Mouse (Mus musculus) brain, embryonic 18.5 days (tissue): ENCODE results near the gene Scpep1.
A peak's percentile ranks its signal among the peaks of the same experiment; 100 is the strongest.
"Not testable (repeated sequence)": the region's sequence is repeated elsewhere in the genome, so short reads cannot be mapped to it uniquely, and the experiment has no call there.

Source experiments
- DNase-seq: peaks from one replicate; pipeline ENCODE4 v3.0.0-alpha.2; 2012; ENCODE audit warnings: low read depth, low spot score

Scpep1 gene

GRCm38 (mm10) chr11:88926566-88926965 is 28.7 kb downstream of the Scpep1 start:
- DNase-seq = no peak

GRCm38 (mm10) chr11:88909388-88910036 is 45.8 kb downstream of the Scpep1 start:
- DNase-seq = no peak

- no peak for DNase-seq
Measured at GRCm38 (mm10) chr11:88908557-88909211, 46.6 kb downstream of the Scpep1 start.

- DNase-seq = no peak
Measured at GRCm38 (mm10) chr11:88907886-88908285, 47.4 kb downstream of the Scpep1 start.

GRCm38 (mm10) chr11:88905621-88906020 is 49.6 kb downstream of the Scpep1 start:
- no peak for DNase-seq

GRCm38 (mm10) chr11:88904080-88904479 is 51.2 kb downstream of the Scpep1 start:
- DNase-seq = no peak

GRCm38 (mm10) chr11:88902762-88903161 is 52.5 kb downstream of the Scpep1 start:
- DNase-seq = no peak

GRCm38 (mm10) chr11:88901341-88901802 is 53.9 kb downstream of the Scpep1 start:
- no peak for DNase-seq

- DNase-seq = no peak
Measured at GRCm38 (mm10) chr11:88899561-88899960, 55.7 kb downstream of the Scpep1 start.

GRCm38 (mm10) chr11:88898380-88898763 is 56.9 kb downstream of the Scpep1 start:
- no peak for DNase-seq

- DNase-seq = no peak
Measured at GRCm38 (mm10) chr11:88897624-88898379, 57.5 kb downstream of the Scpep1 start.

GRCm38 (mm10) chr11:88895800-88896232 is 59.4 kb downstream of the Scpep1 start:
- DNase-seq = not testable (repeated sequence)

GRCm38 (mm10) chr11:88895235-88895634 is 60.0 kb downstream of the Scpep1 start:
- not testable (repeated sequence) for DNase-seq

GRCm38 (mm10) chr11:88894279-88894678 is 61.0 kb downstream of the Scpep1 start:
- not testable (repeated sequence) for DNase-seq

GRCm38 (mm10) chr11:88893501-88893900 is 61.8 kb downstream of the Scpep1 start:
- not testable (repeated sequence) for DNase-seq

- not testable (repeated sequence) for DNase-seq
Measured at GRCm38 (mm10) chr11:88892789-88893188, 62.5 kb downstream of the Scpep1 start.

- not testable (repeated sequence) for DNase-seq
Measured at GRCm38 (mm10) chr11:88891921-88892561, 63.2 kb downstream of the Scpep1 start.

- DNase-seq = not testable (repeated sequence)
Measured at GRCm38 (mm10) chr11:88891446-88891845, 63.8 kb downstream of the Scpep1 start.

- DNase-seq = not testable (repeated sequence)
Measured at GRCm38 (mm10) chr11:88890904-88891303, 64.4 kb downstream of the Scpep1 start.

GRCm38 (mm10) chr11:88888996-88889395 is 66.3 kb downstream of the Scpep1 start:
- no peak for DNase-seq

GRCm38 (mm10) chr11:88884376-88885065 is 70.7 kb downstream of the Scpep1 start:
- DNase-seq = peak; percentile 32
